Mouse (Mus musculus): ENCODE measurements around the gene Zfp770.

GRCm38 (mm10) chr2:114157345-114157744 lies 43.9 kb downstream of the Zfp770 start:
- no peak for TF ChIP-seq CTCF (IDR thresholded peaks at IDR 0.05; ENCODE audit: low read depth, low read length)
- TF ChIP-seq POLR2A (IDR thresholded peaks at IDR 0.05; ENCODE audit: extremely low read depth, insufficient read depth, low read length), result no peak

Data from liver, adult 2 months (tissue).